In the genomic region with DNA sequence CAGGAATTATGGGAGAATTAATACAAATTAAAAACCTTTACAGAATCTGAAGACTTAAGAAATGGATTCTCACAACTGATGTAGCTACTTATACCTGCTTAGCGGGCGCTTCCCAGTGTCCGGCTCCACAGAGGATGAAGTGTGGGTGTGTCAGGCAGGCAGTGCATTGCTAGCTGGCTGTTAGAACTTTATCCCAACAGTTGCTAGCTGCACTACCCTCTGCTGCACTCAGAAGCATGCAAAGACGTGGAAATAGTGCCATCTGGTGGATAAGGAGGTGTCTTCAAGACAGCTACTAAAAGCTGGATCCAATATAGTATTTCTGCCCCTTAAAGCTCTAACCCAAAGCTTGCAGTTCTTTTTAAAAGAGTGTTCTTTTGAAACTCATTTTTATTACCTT, we compare ENCODE assay signal across 8 mouse cellular contexts. TPM values are rescaled to one million over a fixed set of nuclear protein-coding genes. Genes with fewer than 3 reads are reported as not detected.
DNase-seq lines count a peak whose midpoint lies in the region; ATAC-seq lines count a peak whose summit lies in the region.

No protein-coding gene starts in this region.

- peak overlapping the region; percentile 97 for H3K4me2 ChIP-seq in hindbrain, embryonic 13.5 days

- no peaks in the 10 kb centered on the region for H3K36me3 ChIP-seq in hindbrain, embryonic 13.5 days

- H3K9me3 ChIP-seq in hindbrain, embryonic 13.5 days, result no peaks in the 10 kb centered on the region

- DNase-seq in T-cell, adult 2 months (ENCODE audit: low spot score), result peak; percentile 78
- peak; percentile 83 to 86 for DNase-seq in cerebellum, postnatal 14 days
- peak; percentile 31 to 59 for DNase-seq in frontal cortex, postnatal 14 days (ENCODE audit: low spot score in 2 of 2)
- peak; percentile 58 to 90 for DNase-seq in layer of hippocampus, postnatal 14 days (ENCODE audit: low spot score in 2 of 2)
- peak; percentile 89 for DNase-seq in lung, postnatal 10 days
- peak; percentile 94 for DNase-seq in retina, postnatal 1 day
- DNase-seq in urinary bladder, postnatal 36 days (ENCODE audit: low spot score in 2 of 2), result peak; percentile 60 to 67

- no peak overlapping the region for H3K27ac ChIP-seq in hindbrain, embryonic 13.5 days

- WGBS in hindbrain, embryonic 13.5 days, result 0% methylated on average over 4 of the region's 4 CpGs

- H3K9ac ChIP-seq in hindbrain, embryonic 13.5 days, result no peak overlapping the region

- H3K27me3 ChIP-seq in hindbrain, embryonic 13.5 days, result peaks cover 39% of the 10 kb centered on the region

- ATAC-seq in hindbrain, embryonic 13.5 days (ENCODE audit: low FRiP score), result peak; percentile 77

- H3K4me1 ChIP-seq in hindbrain, embryonic 13.5 days (replicated peaks), result peaks cover 21% of the 10 kb centered on the region

- H3K4me3 ChIP-seq in hindbrain, embryonic 13.5 days, result peak overlapping the region; percentile 58

RNA-seq across cellular contexts. Expression of gene Cdc20b, which starts 0.9 kb away (rescaled TPM):
- 0.35 and 0.86 TPM in 2 replicates for polyA plus RNA-seq in hindbrain, embryonic 13.5 days (2015; fragmentation: Nextera tagmentation; extraction: Ambion mirVana)
- total RNA-seq in layer of hippocampus, postnatal 14 days (2021), result under 1 TPM in 1 of 2 experiments, not detected in 1; 0.21 TPM

RNA-seq across cellular contexts. Expression of gene Gpx8, which starts 10.4 kb away (rescaled TPM):
- polyA plus RNA-seq in hindbrain, embryonic 13.5 days (2015; fragmentation: Nextera tagmentation; extraction: Ambion mirVana), result 78.5 and 78.6 TPM in 2 replicates
- 10 to 100 TPM; 12.1 to 18.4 TPM for total RNA-seq in layer of hippocampus, postnatal 14 days (2021)

RNA-seq across cellular contexts. Expression of gene Mcidas, which starts 42.2 kb away (rescaled TPM):
- polyA plus RNA-seq in hindbrain, embryonic 13.5 days (2015; fragmentation: Nextera tagmentation; extraction: Ambion mirVana), result 0.60 and 1.6 TPM in 2 replicates
- under 1 TPM; 0.30 to 0.36 TPM for total RNA-seq in layer of hippocampus, postnatal 14 days (2021)

RNA-seq across cellular contexts. Expression of gene Ccno, which starts 48.2 kb away (rescaled TPM):
- polyA plus RNA-seq in hindbrain, embryonic 13.5 days (2015; fragmentation: Nextera tagmentation; extraction: Ambion mirVana), result 0.91 and 3.0 TPM in 2 replicates
- 1 to 10 TPM; 2.9 to 3.0 TPM for total RNA-seq in layer of hippocampus, postnatal 14 days (2021)
